Mouse (Mus musculus) c-Kit-positive CD71-positive TER-119-positive erythroid progenitor cells, embryonic 14.5 days (primary cell): ENCODE measurements around the gene Rasgrf2.
A peak's percentile ranks its signal among the peaks of the same experiment; 100 is the strongest.

ENCODE experiments used
- DNase-seq: peaks from one replicate; pipeline ENCODE4 v3.0.0-alpha.2; 2013; ENCODE audit warnings: low spot score

Gene Rasgrf2

GRCm38 (mm10) chr13:91955175-91955574, 176.3 kb downstream of the Rasgrf2 start:
- no peak for DNase-seq

- DNase-seq = no peak
Observed at GRCm38 (mm10) chr13:91940113-91940512, 191.3 kb downstream of the Rasgrf2 start.

GRCm38 (mm10) chr13:91938826-91939225, 192.6 kb downstream of the Rasgrf2 start:
- DNase-seq = no peak

GRCm38 (mm10) chr13:91937232-91937631, 194.2 kb downstream of the Rasgrf2 start:
- DNase-seq = no peak

- DNase-seq = no peak
Observed at GRCm38 (mm10) chr13:91932122-91932521, 199.3 kb downstream of the Rasgrf2 start.

GRCm38 (mm10) chr13:91929943-91930726, 201.3 kb downstream of the Rasgrf2 start:
- no peak for DNase-seq

- DNase-seq = no peak
Observed at GRCm38 (mm10) chr13:91928605-91929389, 202.7 kb downstream of the Rasgrf2 start.

- DNase-seq = no peak
Observed at GRCm38 (mm10) chr13:91921010-91921409, 210.4 kb downstream of the Rasgrf2 start.

- no peak for DNase-seq
Observed at GRCm38 (mm10) chr13:91918764-91919163, 212.7 kb downstream of the Rasgrf2 start.

GRCm38 (mm10) chr13:91917835-91918234, 213.6 kb downstream of the Rasgrf2 start:
- DNase-seq = no peak

- DNase-seq = no peak
Observed at GRCm38 (mm10) chr13:91916308-91916707, 215.1 kb downstream of the Rasgrf2 start.

- DNase-seq = no peak
Observed at GRCm38 (mm10) chr13:91915582-91916239, 215.7 kb downstream of the Rasgrf2 start.

GRCm38 (mm10) chr13:91915192-91915581, 216.3 kb downstream of the Rasgrf2 start:
- DNase-seq = no peak

- no peak for DNase-seq
Observed at GRCm38 (mm10) chr13:91911652-91912051, 219.8 kb downstream of the Rasgrf2 start.

- DNase-seq = no peak
Observed at GRCm38 (mm10) chr13:91911211-91911610, 220.2 kb downstream of the Rasgrf2 start.

GRCm38 (mm10) chr13:91908202-91908980, 223.1 kb downstream of the Rasgrf2 start:
- DNase-seq = peak; percentile 29

GRCm38 (mm10) chr13:91906338-91906737, 225.1 kb downstream of the Rasgrf2 start:
- no peak for DNase-seq

- DNase-seq = no peak
Observed at GRCm38 (mm10) chr13:91896476-91896875, 235.0 kb downstream of the Rasgrf2 start.

- peak; percentile 8 for DNase-seq
Observed at GRCm38 (mm10) chr13:91893132-91893531, 238.3 kb downstream of the Rasgrf2 start.

GRCm38 (mm10) chr13:91890031-91890619, 241.3 kb downstream of the Rasgrf2 start:
- DNase-seq = no peak

- no peak for DNase-seq
Observed at GRCm38 (mm10) chr13:91884714-91885386, 246.6 kb downstream of the Rasgrf2 start.
